Mouse (Mus musculus) CD4-positive helper T cell, adult 2 months (primary cell): Measurements from ENCODE around the gene Pfkl.
"Not testable (repeated sequence)": the region's sequence is repeated elsewhere in the genome, so short reads cannot be mapped to it uniquely, and the experiment has no call there.

ENCODE experiments used
- DNase-seq: peaks from one replicate; pipeline ENCODE4 v3.0.0-alpha.2; 2012; ENCODE audit warnings: low read depth, missing footprints, low spot score

Pfkl gene

GRCm38 (mm10) chr10:77971709-77972553 is 38.0 kb downstream of the Pfkl start:
- DNase-seq, result peak; percentile 42

- peak; percentile 35 for DNase-seq
These were observed 38.7 kb downstream of the Pfkl start for GRCm38 (mm10) chr10:77971191-77971590.

GRCm38 (mm10) chr10:77970481-77970880 is 39.4 kb downstream of the Pfkl start, which contains the start of gene Trpm2:
Gene Trpm2 (minus strand): TSS chr10:77970563.
- no peak for DNase-seq

DNA sequence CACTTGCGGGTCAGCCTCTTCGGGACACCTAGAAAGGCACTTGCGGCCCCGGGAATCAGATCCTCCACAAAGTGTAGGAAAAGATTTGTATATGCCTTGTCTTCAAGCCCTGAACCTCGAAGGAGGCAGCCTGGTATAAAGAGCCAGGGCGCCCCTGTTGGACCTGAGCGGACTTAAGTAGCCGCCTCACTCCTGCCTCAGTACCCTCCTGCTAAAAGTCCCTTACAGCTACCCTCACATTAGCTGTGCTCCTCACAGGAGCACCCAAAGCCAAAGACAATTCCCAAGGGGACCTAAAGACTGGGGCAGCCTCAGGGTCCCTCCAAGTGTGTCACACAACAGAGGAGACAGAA is 39.9 kb downstream of the Pfkl start:
- no peak for DNase-seq

GRCm38 (mm10) chr10:77969274-77969972 is 40.5 kb downstream of the Pfkl start:
- DNase-seq, result peak; percentile 27

- no peak for DNase-seq
These were observed 45.9 kb downstream of the Pfkl start for GRCm38 (mm10) chr10:77963971-77964370.

GRCm38 (mm10) chr10:77962725-77963124 is 47.2 kb downstream of the Pfkl start:
- peak; percentile 33 for DNase-seq

DNA sequence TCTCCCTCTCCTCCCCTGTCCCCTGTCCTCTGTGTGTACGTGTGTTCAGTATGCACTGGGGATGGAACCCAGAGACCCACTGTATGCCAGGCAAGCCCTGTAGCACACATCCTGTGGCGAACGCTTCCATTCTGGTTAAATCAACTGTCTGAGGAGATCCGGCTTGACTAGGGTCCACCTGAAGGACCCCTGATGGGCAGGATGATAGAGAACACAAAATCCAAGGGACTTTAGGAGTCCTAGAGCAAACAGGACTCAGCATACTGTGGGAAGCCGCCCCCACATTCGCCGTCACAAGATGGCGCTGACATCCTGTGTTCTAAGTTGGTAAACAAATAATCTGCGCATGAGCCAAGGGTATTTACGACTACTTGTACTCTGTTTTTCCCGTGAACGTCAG is 59.4 kb downstream of the Pfkl start:
- DNase-seq, result not testable (repeated sequence)

GRCm38 (mm10) chr10:77939685-77940084 is 70.2 kb downstream of the Pfkl start:
- no peak for DNase-seq
